Mouse (Mus musculus) neural tube, embryonic 14.5 days (tissue): Measurements from ENCODE around the gene Efnb2. TPM values are rescaled to one million over a fixed set of nuclear protein-coding genes. Genes with fewer than 3 reads are reported as not detected.

Experiments used
- ATAC-seq: fragments of 200-750 bp; cut with Nextera tagmentation; 2 replicates; pipeline ENCODE4 v1.8.0; 2017; ENCODE audit warnings: low read depth, mild to moderate bottlenecking, moderate TSS enrichment, moderate library complexity
- H3K27ac ChIP-seq: fragments of 300-500 bp; sonication (generic); 2 replicates; pipeline ENCODE4 v1.5.1; 2014; ENCODE audit warnings: low read depth, mild to moderate bottlenecking, control low read depth, low read length, moderate library complexity, mixed read lengths
- H3K27me3 ChIP-seq: fragments of 300-500 bp; sonication (generic); 2 replicates; pipeline ENCODE4 v1.6.1; 2014; ENCODE audit warnings: low read length; ENCODE audit not compliant: control insufficient read depth, insufficient read depth
- H3K36me3 ChIP-seq: fragments of 300-500 bp; sonication (generic); 2 replicates; pipeline ENCODE4 v1.6.1; 2014; ENCODE audit warnings: low read length, mixed read lengths; ENCODE audit not compliant: control insufficient read depth, insufficient read depth
- H3K4me1 ChIP-seq: fragments of 300-500 bp; sonication (generic); 2 replicates; pipeline ENCODE4 v1.6.1; 2014; ENCODE audit warnings: low read length; ENCODE audit not compliant: control insufficient read depth, insufficient read depth
- H3K4me2 ChIP-seq: fragments of 300-500 bp; sonication (generic); 2 replicates; pipeline ENCODE4 v1.6.1; 2014; ENCODE audit warnings: mild to moderate bottlenecking, low read depth, low read length, control low read depth
- H3K4me3 ChIP-seq: fragments of 300-500 bp; sonication (generic); 2 replicates; pipeline ENCODE4 v1.5.1; 2014; ENCODE audit warnings: low read depth, low read length, control low read depth, mixed read lengths
- H3K9ac ChIP-seq: fragments of 300-500 bp; sonication (generic); replicated peaks from 2 replicates; pipeline ENCODE4 v1.6.1; 2014; ENCODE audit warnings: low read depth, mild to moderate bottlenecking, control low read depth, low read length, mixed read lengths
- H3K9me3 ChIP-seq: fragments of 300-500 bp; sonication (generic); 2 replicates; pipeline ENCODE4 v1.6.1; 2016; ENCODE audit warnings: low read length; ENCODE audit not compliant: control insufficient read depth
- WGBS: fragments of 180-500 bp; shearing (Covaris S2); extraction: QIAGEN DNeasy Blood & Tissue Kit; methylation state at CpG from one replicate; pipeline ENCODE4 v1.1.7; 2014; 5-methylcytosine and 5-hydroxymethylcytosine counted together
- polyA plus RNA-seq: library from polyadenylated mRNA; unstranded; fragments of >200 nt; fragmentation: Nextera tagmentation; extraction: Ambion mirVana; gene quantifications from 2 replicates; pipeline ENCODE4 v1.2.1, GENCODE M21; 2014

Gene Efnb2
- polyA plus RNA-seq, 1 experiment from 2014 or later = 17.7 TPM

GRCm38 (mm10) chr8:8592331-8592730 lies 68.7 kb downstream of the Efnb2 start:
- no peaks in the 10 kb centered on the region for H3K9me3 ChIP-seq
- no peak overlapping the region for H3K4me3 ChIP-seq
- H3K4me2 ChIP-seq = no peak overlapping the region
- WGBS = 97% methylated on average over 3 of the region's 3 CpGs
- no peaks in the 10 kb centered on the region for H3K4me1 ChIP-seq
- H3K27me3 ChIP-seq = no peaks in the 10 kb centered on the region
- ATAC-seq = no peak
- H3K36me3 ChIP-seq = no peaks in the 10 kb centered on the region
- H3K27ac ChIP-seq = no peak overlapping the region
- no peak overlapping the region for H3K9ac ChIP-seq

GRCm38 (mm10) chr8:8583981-8584377 lies 77.1 kb downstream of the Efnb2 start:
- no peaks in the 10 kb centered on the region for H3K9me3 ChIP-seq
- ATAC-seq = no peak
- H3K4me2 ChIP-seq = no peak overlapping the region
- no peak overlapping the region for H3K4me3 ChIP-seq
- H3K27ac ChIP-seq = no peak overlapping the region
- whole genome bisulfite sequencing = 91% methylated on average over 4 of the region's 4 CpGs
- H3K9ac ChIP-seq = no peak overlapping the region
- H3K36me3 ChIP-seq = no peaks in the 10 kb centered on the region
- H3K27me3 ChIP-seq = no peaks in the 10 kb centered on the region
- no peaks in the 10 kb centered on the region for H3K4me1 ChIP-seq

GRCm38 (mm10) chr8:8583290-8583980 lies 77.6 kb downstream of the Efnb2 start:
- no peaks in the 10 kb centered on the region for H3K4me1 ChIP-seq
- H3K36me3 ChIP-seq = no peaks in the 10 kb centered on the region
- no peak for ATAC-seq
- H3K4me2 ChIP-seq = no peak overlapping the region
- H3K27ac ChIP-seq = no peak overlapping the region
- H3K9ac ChIP-seq = no peak overlapping the region
- H3K4me3 ChIP-seq = no peak overlapping the region
- no peaks in the 10 kb centered on the region for H3K9me3 ChIP-seq
- no peaks in the 10 kb centered on the region for H3K27me3 ChIP-seq
- 90% methylated on average over 4 of the region's 4 CpGs for WGBS

GRCm38 (mm10) chr8:8577770-8578303 lies 83.2 kb downstream of the Efnb2 start:
- H3K9ac ChIP-seq = no peak overlapping the region
- peak; percentile 52; the same call in 1 of the 2 replicates for ATAC-seq
- WGBS = 39% methylated on average over 11 of the region's 11 CpGs

GRCm38 (mm10) chr8:8576833-8577232 lies 84.2 kb downstream of the Efnb2 start:
- Histone ChIP-seq H3K27ac (no peak overlapping the region), H3K9me3 (no peaks in the 10 kb centered on the region), H3K9ac (no peak overlapping the region), H3K4me3 (no peak overlapping the region), H3K36me3 (no peaks in the 10 kb centered on the region), H3K4me1 (no peaks in the 10 kb centered on the region), H3K4me2 (no peak overlapping the region), H3K27me3 (no peaks in the 10 kb centered on the region)
- ATAC-seq = no peak
- WGBS = 94% methylated on average over 6 of the region's 6 CpGs

More at GRCm38 (mm10) chr8:8577770-8578303, 83.2 kb downstream of the Efnb2 start:
- Histone ChIP-seq H3K9me3 (no peaks in the 10 kb centered on the region), H3K4me3 (no peak overlapping the region), H3K4me1 (no peaks in the 10 kb centered on the region), H3K36me3 (no peaks in the 10 kb centered on the region), H3K27me3 (no peaks in the 10 kb centered on the region), H3K4me2 (no peak overlapping the region), H3K27ac (no peak overlapping the region)

GRCm38 (mm10) chr8:8576286-8576685 lies 84.8 kb downstream of the Efnb2 start:
- no peak overlapping the region for H3K9ac ChIP-seq
- ATAC-seq = no peak
- WGBS = 53% methylated on average over 5 of the region's 6 CpGs
- H3K27ac ChIP-seq = no peak overlapping the region
- no peaks in the 10 kb centered on the region for H3K36me3 ChIP-seq
- H3K4me1 ChIP-seq = no peaks in the 10 kb centered on the region
- H3K4me3 ChIP-seq = no peak overlapping the region
- H3K4me2 ChIP-seq = no peak overlapping the region
- H3K27me3 ChIP-seq = no peaks in the 10 kb centered on the region
- H3K9me3 ChIP-seq = no peaks in the 10 kb centered on the region

GRCm38 (mm10) chr8:8574521-8575499 lies 86.2 kb downstream of the Efnb2 start:
- H3K4me1 ChIP-seq = no peaks in the 10 kb centered on the region
- no peak overlapping the region for H3K27ac ChIP-seq
- peak overlapping the region; percentile 19; the same call in 1 of the 2 replicates for H3K4me2 ChIP-seq
- H3K9me3 ChIP-seq = no peaks in the 10 kb centered on the region
- no peak overlapping the region for H3K9ac ChIP-seq
- no peaks in the 10 kb centered on the region for H3K36me3 ChIP-seq
- H3K27me3 ChIP-seq = no peaks in the 10 kb centered on the region
- ATAC-seq = 0 out of 2 replicates have a peak, but pooled peaks have one; percentile 53
- H3K4me3 ChIP-seq = no peak overlapping the region
- WGBS = 24% methylated on average over 19 of the region's 19 CpGs

GRCm38 (mm10) chr8:8572272-8572671 lies 88.8 kb downstream of the Efnb2 start:
- 26% methylated on average over 5 of the region's 5 CpGs for WGBS
- Histone ChIP-seq H3K27ac (no peak overlapping the region), H3K27me3 (no peaks in the 10 kb centered on the region), H3K4me3 (no peak overlapping the region), H3K4me1 (no peaks in the 10 kb centered on the region), H3K9me3 (no peaks in the 10 kb centered on the region), H3K9ac (no peak overlapping the region), H3K36me3 (no peaks in the 10 kb centered on the region), H3K4me2 (no peak overlapping the region)
- no peak for ATAC-seq
